Mouse (Mus musculus) left cerebral cortex, postnatal 36 days (tissue): ENCODE results near the gene Olfr1019. TPM values are rescaled to one million over a fixed set of nuclear protein-coding genes. Genes with fewer than 3 reads are reported as not detected.

Source experiments
- DNase-seq, 2 experiments: peaks; one replicate each; pipeline ENCODE4 v3.0.0; 2021 to 2022; ENCODE audit warnings: low spot score in 2 of 2, mixed read lengths in 1 of 2
- intact Hi-C: fragments of 180-260 bp; cut with DNase I; formaldehyde crosslinking; loops from one replicate; pipeline ENCODE4 v1.15.1; 2025
- total RNA-seq, 2 experiments: library from RNA; stranded (reverse); gene quantifications; 2 replicates each; pipeline ENCODE4 v1.2.3; 2021

Gene Olfr1019
- total RNA-seq = not detected

DNA sequence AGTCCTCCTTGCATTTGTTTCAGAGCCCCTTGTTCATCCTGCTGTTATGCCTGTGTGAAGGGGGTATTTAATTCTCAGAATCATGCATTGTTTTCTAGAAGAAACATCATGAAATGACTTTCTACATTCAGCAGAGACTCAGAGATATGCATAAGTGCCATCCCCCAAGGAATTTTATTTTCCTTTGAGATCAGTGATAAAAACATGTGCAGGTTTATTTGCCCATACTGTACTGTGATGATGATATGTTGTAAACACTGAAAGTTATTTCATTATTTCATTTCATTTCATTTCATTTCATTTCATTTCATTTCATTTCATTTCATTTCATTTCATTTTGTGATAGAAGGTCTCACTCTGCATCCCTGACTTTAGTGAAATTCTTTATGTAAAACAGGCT lies at the start of gene Olfr1019:
Gene Olfr1019 (minus strand): TSS at position 101 of the 400 bp plus-strand sequence.
- DNase-seq = no peak
- intact Hi-C loops = no loop called here

GRCm38 (mm10) chr2:85885340-85885739 lies 40.1 kb upstream of the Olfr1019 start, which contains the start of gene Olfr1023:
Olfr1023 (plus strand) TSS chr2:85885640.
- intact Hi-C loops = no loop called here
- DNase-seq = no peak

DNA sequence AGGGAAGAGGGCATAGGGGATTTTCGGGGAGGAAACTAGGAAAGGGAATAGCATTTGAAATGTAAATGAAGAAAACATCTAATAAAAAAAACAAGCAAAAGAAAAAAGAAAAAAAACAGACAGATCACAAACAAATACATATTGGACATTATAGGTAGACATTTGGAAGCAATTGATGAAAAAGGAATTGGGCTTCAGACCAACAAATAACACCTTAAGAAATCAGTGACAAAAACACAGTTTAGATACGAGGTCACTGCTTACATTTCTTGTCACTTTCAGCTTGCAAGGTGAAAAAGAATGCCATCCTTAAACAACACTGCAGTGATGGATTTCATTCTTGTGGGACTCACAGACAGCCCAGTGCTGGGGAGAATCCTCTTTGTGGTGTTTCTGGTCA lies 23.0 kb upstream of the Olfr1019 start, which contains the start of gene Olfr1022:
Gene Olfr1022 (plus strand): TSS at position 301 of the 400 bp plus-strand sequence.
- DNase-seq = no peak
- intact Hi-C loops = no loop called here

- DNase-seq = no peak
- intact Hi-C loops = no loop called here
These were observed 1.4 kb upstream of the Olfr1019 start, which contains the start of gene Olfr1020 for GRCm38 (mm10) chr2:85846730-85847129. Olfr1020 (plus strand) TSS chr2:85847030.

- no peak for DNase-seq
- intact Hi-C loops = no loop called here
These were observed 27.1 kb downstream of the Olfr1019 start, which contains the start of gene Olfr1018 for GRCm38 (mm10) chr2:85818179-85818578. Olfr1018 (plus strand) TSS chr2:85818479.

- intact Hi-C loops = no loop called here
These were observed 40.8 kb downstream of the Olfr1019 start for GRCm38 (mm10) chr2:85804501-85804900.

GRCm38 (mm10) chr2:85802444-85802843 lies 42.8 kb downstream of the Olfr1019 start, which contains the start of gene Olfr1016:
Olfr1016 (minus strand) TSS chr2:85802544.
- intact Hi-C loops = no loop called here
- DNase-seq = no peak

More at GRCm38 (mm10) chr2:85804501-85804900, 40.8 kb downstream of the Olfr1019 start:
- DNase-seq = no peak

DNA sequence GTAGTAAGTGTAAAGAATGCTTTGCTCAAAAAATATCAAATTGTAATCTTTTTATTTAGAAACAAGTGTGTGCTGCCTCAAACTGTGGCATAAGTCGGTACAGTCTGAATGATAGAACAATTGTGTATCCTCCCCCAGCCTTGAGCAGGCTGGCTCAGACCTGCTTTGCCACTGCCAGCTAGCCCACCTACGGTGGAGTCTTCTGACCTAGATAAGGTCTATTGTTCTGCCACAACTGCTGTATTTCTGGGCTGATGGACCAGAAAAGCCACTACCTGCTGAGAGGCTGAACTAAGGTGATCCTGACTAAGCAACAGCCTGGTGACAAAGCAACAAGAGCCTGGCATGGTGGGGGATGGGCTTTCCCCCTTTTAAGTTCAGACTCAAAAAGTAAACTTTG lies 53.0 kb downstream of the Olfr1019 start:
- intact Hi-C loops = no loop called here
- DNase-seq = no peak

Other genes with a start within 250 kb of the Olfr1019 start
- gene Olfr1000, start 233.6 kb downstream of the Olfr1019 start, total RNA-seq = not detected
- not detected for gene Olfr1002, start 194.8 kb downstream of the Olfr1019 start, total RNA-seq
- gene Olfr154, start 181.0 kb downstream of the Olfr1019 start, total RNA-seq = not detected
- not detected for gene Olfr1006, start 166.7 kb downstream of the Olfr1019 start, total RNA-seq
- not detected for gene Olfr1008, start 156.1 kb downstream of the Olfr1019 start, total RNA-seq
- not detected for gene Olfr1009, start 130.1 kb downstream of the Olfr1019 start, total RNA-seq
- not detected for gene Olfr1012, start 82.7 kb downstream of the Olfr1019 start, total RNA-seq
- gene Olfr1013, start 78.4 kb downstream of the Olfr1019 start, total RNA-seq = not detected
- not detected for gene Olfr1014, start 72.8 kb downstream of the Olfr1019 start, total RNA-seq
- gene Olfr1015, start 63.5 kb downstream of the Olfr1019 start, total RNA-seq = not detected
- gene Olfr1016, start 42.9 kb downstream of the Olfr1019 start, total RNA-seq = not detected
- gene Olfr1018, start 27.0 kb downstream of the Olfr1019 start, total RNA-seq = not detected
- gene Olfr1020, start 1.5 kb upstream of the Olfr1019 start, total RNA-seq = not detected
- gene Olfr1022, start 23.1 kb upstream of the Olfr1019 start, total RNA-seq = not detected
- not detected for gene Olfr1023, start 40.2 kb upstream of the Olfr1019 start, total RNA-seq
- gene Olfr1024, start 59.6 kb upstream of the Olfr1019 start, total RNA-seq = not detected
- gene Olfr1025-ps1, start 69.7 kb upstream of the Olfr1019 start, total RNA-seq = not detected
- not detected for gene Olfr1026, start 76.1 kb upstream of the Olfr1019 start, total RNA-seq
- not detected for gene Olfr1028, start 105.0 kb upstream of the Olfr1019 start, total RNA-seq
- not detected for gene Olfr1029, start 128.4 kb upstream of the Olfr1019 start, total RNA-seq
- gene Olfr1030, start 133.8 kb upstream of the Olfr1019 start, total RNA-seq = not detected
- gene Olfr1031, start 144.8 kb upstream of the Olfr1019 start, total RNA-seq = not detected
- gene Olfr1032, start 160.1 kb upstream of the Olfr1019 start, total RNA-seq = not detected
- not detected for gene Olfr1033, start 175.2 kb upstream of the Olfr1019 start, total RNA-seq
- not detected for gene Olfr1034, start 200.4 kb upstream of the Olfr1019 start, total RNA-seq
- gene Olfr1036, start 228.5 kb upstream of the Olfr1019 start, total RNA-seq = not detected
- not detected for gene Olfr1037, start 241.9 kb upstream of the Olfr1019 start, total RNA-seq